Mouse (Mus musculus) right cerebral cortex, adult 2 months (tissue): ENCODE data around the gene Pitpna.
"Not testable (repeated sequence)": the region's sequence is repeated elsewhere in the genome, so short reads cannot be mapped to it uniquely, and the experiment has no call there.

Source experiments
- DNase-seq, 2 experiments: peaks; one replicate each; pipeline ENCODE4 v3.0.0; 2021 to 2022; ENCODE audit warnings: low spot score in 2 of 2

Gene Pitpna

GRCm38 (mm10) chr11:75587493-75588284, at the start of gene Pitpna:
TSS of gene Pitpna (plus strand) at chr11:75588097.
- DNase-seq, result peak; percentile 95 to 97

GRCm38 (mm10) chr11:75538184-75538969, 49.5 kb upstream of the Pitpna start:
- DNase-seq, result no peak

DNA sequence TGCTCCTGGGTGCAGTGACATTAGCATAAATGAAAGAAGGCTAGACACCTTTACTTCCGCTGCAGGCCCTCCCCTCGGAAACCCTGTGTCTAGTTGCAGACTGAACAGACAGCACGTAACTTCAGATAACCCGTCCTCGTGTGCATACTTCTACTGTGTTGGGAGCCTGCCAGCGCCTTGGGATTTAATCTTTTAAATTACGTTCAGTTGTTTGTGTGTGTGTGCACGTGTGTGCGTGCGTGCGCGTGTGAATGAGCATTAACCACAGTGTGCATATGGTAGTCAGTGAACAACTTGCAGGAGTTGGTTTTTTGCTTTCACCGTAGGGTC, 49.0 kb upstream of the Pitpna start:
- DNase-seq, result no peak

- DNase-seq, result no peak
These were observed 47.7 kb upstream of the Pitpna start for GRCm38 (mm10) chr11:75540209-75540608.

DNA sequence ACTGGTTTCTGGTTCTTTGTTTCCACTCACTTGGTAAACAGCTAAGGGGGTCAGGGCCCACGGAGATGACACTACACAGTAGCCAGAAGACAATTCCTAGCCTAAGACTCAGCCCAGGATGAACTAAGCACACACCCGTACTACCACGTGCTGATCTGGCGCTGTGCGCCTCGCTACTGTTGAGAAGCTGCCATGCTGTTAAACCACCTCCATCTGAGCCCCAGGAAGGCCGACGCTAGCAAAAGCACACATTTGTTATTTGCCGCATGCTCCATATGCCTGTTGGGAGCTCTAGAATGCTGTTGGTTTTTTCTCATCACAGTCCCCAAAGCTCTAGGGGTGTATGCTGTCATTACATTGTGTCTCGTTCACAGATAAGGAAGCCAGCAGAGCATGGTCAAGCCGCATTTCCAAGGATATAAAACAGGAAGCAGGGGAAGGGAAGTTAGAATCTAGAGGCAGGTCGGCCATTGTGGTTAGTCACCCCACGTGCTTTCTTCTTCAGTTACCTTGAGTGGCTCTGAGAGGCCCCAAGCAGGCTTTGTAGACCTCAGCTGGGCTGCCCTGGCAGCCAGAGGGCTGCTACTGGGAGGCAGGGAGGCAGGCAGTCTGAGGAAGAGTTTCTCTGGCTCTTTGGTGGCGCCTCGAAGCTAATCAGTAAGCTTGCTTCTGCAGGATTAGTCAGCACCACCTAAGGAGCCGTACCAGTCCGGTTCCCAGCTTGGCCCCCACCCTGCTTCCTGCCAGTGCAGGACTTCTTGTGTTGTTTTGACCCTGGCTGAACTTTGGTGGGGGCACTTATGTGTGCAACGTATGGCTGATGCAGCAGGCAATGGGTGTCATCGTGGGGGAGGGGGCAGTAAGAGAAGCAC, 47.0 kb upstream of the Pitpna start:
- DNase-seq, result no peak

DNA sequence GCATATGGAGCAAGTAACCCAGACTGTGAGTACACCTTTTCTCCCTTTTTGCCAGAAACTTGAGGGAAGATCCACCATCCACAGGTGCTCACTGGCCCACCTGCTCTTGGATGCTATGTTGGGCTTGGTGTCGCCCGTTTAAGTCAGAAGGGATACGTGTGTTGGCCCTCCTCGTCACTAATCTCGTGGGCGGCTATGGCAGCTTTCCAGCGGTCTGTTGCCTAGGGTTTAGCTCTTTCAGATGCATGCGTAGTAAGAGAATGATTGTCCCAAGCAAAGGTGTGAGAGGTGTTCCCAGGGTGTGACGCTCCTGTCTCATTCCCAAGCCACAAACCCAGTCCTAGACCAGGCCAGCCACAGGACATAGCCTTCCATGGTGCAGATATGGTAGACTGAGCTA, 43.2 kb upstream of the Pitpna start:
- no peak for DNase-seq

DNA sequence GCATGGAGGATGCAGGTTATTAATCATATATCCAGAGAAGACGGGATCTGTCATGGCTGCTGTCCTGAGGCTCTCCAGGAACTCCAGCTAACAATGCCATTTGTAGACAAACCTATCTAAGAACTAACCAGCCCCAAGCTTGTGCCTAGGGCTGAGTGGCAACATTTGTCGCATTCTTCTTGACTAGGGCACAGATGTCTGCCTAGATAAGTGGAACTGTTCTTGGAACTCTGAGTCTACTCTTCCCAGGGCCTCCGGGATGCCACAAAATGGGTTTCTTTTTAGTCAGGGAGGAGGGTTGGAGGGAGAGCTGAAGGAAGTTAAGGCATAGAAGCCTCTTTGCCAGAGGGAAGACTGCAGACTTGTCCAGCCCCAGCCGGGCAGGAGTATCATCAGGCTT, 41.8 kb upstream of the Pitpna start:
- DNase-seq, result no peak

GRCm38 (mm10) chr11:75549658-75550111, 38.2 kb upstream of the Pitpna start:
- DNase-seq, result no peak

GRCm38 (mm10) chr11:75550200-75550946, 37.5 kb upstream of the Pitpna start:
- no peak for DNase-seq

DNA sequence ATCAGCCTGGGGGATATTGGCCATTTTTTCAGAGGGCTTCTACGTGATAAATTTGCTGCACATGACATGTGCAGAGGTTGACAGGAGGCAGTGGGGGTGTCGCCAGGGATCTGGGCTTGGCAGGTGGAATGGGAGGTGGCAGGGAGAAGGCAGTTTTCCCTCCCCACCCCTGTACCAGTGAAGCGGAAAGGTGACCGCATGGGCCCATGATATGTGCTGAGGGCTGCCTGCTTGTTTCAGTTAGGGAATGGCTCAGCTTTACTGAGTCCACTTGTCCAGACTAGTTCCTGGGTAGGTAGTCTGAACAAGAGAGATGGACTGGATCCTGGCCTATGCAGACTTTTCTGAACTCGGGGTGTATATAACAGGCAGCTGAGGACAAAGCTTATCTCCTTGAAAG, 36.6 kb upstream of the Pitpna start:
- no peak for DNase-seq

- DNase-seq, result peak in 1 of 2 experiments; percentile 31
These were observed 35.9 kb upstream of the Pitpna start for GRCm38 (mm10) chr11:75551961-75552441.

- no peak for DNase-seq
These were observed 34.9 kb upstream of the Pitpna start for GRCm38 (mm10) chr11:75552906-75553482.

DNA sequence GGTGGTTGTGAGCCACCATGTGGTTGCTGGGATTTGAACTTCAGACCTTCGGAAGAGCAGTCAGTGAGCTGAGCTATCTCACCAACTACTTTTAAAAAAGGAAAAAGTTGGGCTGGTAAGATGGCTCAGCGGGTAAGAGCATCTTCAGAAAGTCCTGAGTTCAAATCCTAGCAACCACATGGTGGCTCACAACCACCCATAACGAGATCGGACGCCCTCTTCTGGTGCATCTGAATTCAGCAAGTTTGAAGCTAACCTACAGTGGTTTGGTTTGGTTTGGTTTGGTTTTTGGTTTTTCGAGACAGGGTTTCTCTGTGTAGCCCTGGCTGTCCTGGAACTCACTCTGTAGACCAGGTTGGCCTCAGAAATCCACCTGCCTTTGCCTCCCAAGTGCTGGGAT, 31.9 kb upstream of the Pitpna start:
- not testable (repeated sequence) for DNase-seq

GRCm38 (mm10) chr11:75557142-75557541, 30.8 kb upstream of the Pitpna start:
- no peak for DNase-seq

- no peak for DNase-seq
These were observed 29.8 kb upstream of the Pitpna start for GRCm38 (mm10) chr11:75558101-75558500.

GRCm38 (mm10) chr11:75559870-75560504, 27.9 kb upstream of the Pitpna start:
- no peak for DNase-seq

DNA sequence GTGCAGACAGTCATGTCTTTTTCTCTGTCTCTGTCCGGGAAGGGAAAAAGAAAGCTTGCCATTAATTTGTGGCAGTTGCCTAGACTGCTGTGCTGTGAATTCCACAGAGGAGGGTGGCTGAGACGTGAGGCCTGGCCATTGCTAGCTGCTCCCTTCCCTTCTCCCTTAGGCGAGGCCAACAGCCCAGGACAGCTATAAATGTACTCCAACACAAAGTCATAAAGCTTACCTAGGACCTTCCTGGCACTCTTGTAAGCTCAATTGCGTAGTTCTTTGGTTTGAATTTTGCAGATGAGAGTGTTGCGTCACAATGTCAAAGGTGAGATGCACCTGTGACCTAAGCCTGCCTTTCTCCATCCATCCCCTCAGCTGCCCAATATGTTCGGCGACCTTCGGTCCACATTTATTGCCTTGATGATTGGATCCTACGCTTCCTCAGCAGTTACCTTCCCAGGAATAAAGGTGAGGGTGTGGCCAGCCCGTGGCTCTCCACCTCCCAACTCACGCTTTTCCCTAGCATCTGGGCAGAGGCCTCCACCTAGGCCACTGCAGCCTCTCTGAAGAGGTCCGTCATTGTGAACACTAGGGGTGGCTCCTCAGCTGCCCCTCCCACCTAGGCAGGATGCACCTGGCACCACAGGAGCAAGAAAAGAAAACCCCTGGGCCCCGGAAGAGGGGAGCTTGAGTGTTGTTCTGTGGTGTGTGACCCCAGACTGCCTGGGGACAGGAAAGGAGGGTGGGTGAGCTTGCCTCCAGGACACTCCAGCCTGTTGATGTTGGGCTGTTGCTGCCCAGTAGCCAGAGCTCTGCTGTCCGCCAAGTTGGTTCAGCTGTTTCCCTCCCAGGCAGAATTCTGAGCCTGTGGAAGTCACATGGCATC, 27.1 kb upstream of the Pitpna start:
- DNase-seq, result no peak

GRCm38 (mm10) chr11:75561410-75561791, 26.5 kb upstream of the Pitpna start:
- no peak for DNase-seq

DNA sequence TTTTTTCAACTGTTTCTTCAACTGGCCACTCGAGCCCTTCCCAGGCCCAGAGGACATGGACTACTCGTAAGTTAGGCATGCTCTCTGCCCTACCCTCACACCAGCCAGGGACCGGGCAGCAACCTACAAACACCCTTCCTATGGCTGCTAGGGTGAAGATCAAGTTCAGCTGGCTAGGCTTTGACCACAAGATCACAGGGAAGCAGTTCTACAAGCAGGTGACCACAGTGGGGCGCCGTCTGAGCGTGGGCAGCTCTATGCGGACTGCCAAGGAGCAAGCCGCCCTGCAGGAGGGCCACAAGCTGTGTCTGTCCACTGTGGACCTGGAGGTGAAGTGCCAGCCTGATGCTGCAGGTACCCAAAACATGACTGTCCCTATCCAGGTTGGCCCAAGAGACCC, 25.1 kb upstream of the Pitpna start:
- no peak for DNase-seq
